Mouse (Mus musculus) intestine, embryonic 14.5 days (tissue): ENCODE measurements at regions not wholly inside any gene's neighbourhood (a gene's known extent, or its start where the extent isn't known, plus 50 kb on each side); places are given as distances from the start of the nearest gene placed in this dataset.

ENCODE experiments used
- ATAC-seq: fragments of 200-750 bp; cut with Nextera tagmentation; replicated peaks from 2 replicates; pipeline ENCODE4 v1.8.0; 2017; ENCODE audit warnings: low read depth, moderate number of reproducible peaks, moderate TSS enrichment, moderate library complexity; ENCODE audit not compliant: low FRiP score, low TSS enrichment
- DNase-seq: peaks from one replicate; pipeline ENCODE4 v3.0.0-alpha.2; 2018; ENCODE audit warnings: low spot score
- H3K27ac ChIP-seq: fragments of 300-500 bp; sonication (generic); 2 replicates; pipeline ENCODE4 v1.5.1; 2014; ENCODE audit warnings: low read depth, mild to moderate bottlenecking, control low read depth
- H3K27me3 ChIP-seq: fragments of 300-500 bp; sonication (generic); replicated peaks from 2 replicates; pipeline ENCODE4 v1.6.1; 2014; ENCODE audit warnings: low read length, control low read depth; ENCODE audit not compliant: control insufficient read depth, insufficient read depth
- H3K36me3 ChIP-seq: fragments of 300-500 bp; sonication (generic); 2 replicates; pipeline ENCODE4 v1.6.1; 2014; ENCODE audit warnings: low read length, control low read depth; ENCODE audit not compliant: control insufficient read depth, insufficient read depth
- H3K4me1 ChIP-seq: fragments of 300-500 bp; sonication (generic); replicated peaks from 2 replicates; pipeline ENCODE4 v1.6.1; 2014; ENCODE audit warnings: low read length, control low read depth, mixed read lengths; ENCODE audit not compliant: control insufficient read depth, insufficient read depth
- H3K4me2 ChIP-seq: fragments of 300-500 bp; sonication (generic); 2 replicates; pipeline ENCODE4 v1.6.1; 2014; ENCODE audit warnings: low read length
- H3K4me3 ChIP-seq: fragments of 300-500 bp; sonication (generic); 2 replicates; pipeline ENCODE4 v1.5.1; 2014; ENCODE audit warnings: low read depth, low read length, control low read depth, mixed read lengths
- H3K9ac ChIP-seq: fragments of 300-500 bp; sonication (generic); 2 replicates; pipeline ENCODE4 v1.6.1; 2014; ENCODE audit warnings: mild to moderate bottlenecking, low read length
- H3K9me3 ChIP-seq: fragments of 300-500 bp; sonication (generic); 2 replicates; pipeline ENCODE4 v1.6.1; 2016; ENCODE audit warnings: low read length, control low read depth; ENCODE audit not compliant: control insufficient read depth
- WGBS: fragments of 180-500 bp; shearing (Covaris S2); extraction: QIAGEN DNeasy Blood & Tissue Kit; methylation state at CpG from one replicate; pipeline ENCODE4 v1.1.7; 2014; 5-methylcytosine and 5-hydroxymethylcytosine counted together

- Histone ChIP-seq H3K4me3 (no peak overlapping the region), H3K27me3 (no peaks in the 10 kb centered on the region), H3K4me1 (no peaks in the 10 kb centered on the region), H3K4me2 (no peak overlapping the region), H3K9me3 (no peaks in the 10 kb centered on the region), H3K36me3 (no peaks in the 10 kb centered on the region), H3K9ac (no peak overlapping the region), H3K27ac (no peak overlapping the region)
- no peak for DNase-seq
- ATAC-seq = no peak
- 86% methylated on average over 2 of the region's 2 CpGs for WGBS
Measured at GRCm38 (mm10) chr10:95124476-95124875, 179.8 kb upstream of the Plxnc1 start.

GRCm38 (mm10) chr10:95120007-95120406 lies 175.4 kb upstream of the Plxnc1 start:
- no peak for ATAC-seq

GRCm38 (mm10) chr10:95118786-95119351 lies 174.2 kb upstream of the Plxnc1 start:
- DNase-seq = peak; percentile 47
- no peaks in the 10 kb centered on the region for H3K9me3 ChIP-seq
- H3K27ac ChIP-seq = no peak overlapping the region
- H3K4me3 ChIP-seq = no peak overlapping the region
- no peaks in the 10 kb centered on the region for H3K36me3 ChIP-seq
- H3K9ac ChIP-seq = no peak overlapping the region
- no peak for ATAC-seq
- no peak overlapping the region for H3K4me2 ChIP-seq
- 67% methylated on average over 8 of the region's 8 CpGs for WGBS
- H3K27me3 ChIP-seq = no peaks in the 10 kb centered on the region
- no peaks in the 10 kb centered on the region for H3K4me1 ChIP-seq

More at GRCm38 (mm10) chr10:95120007-95120406, 175.4 kb upstream of the Plxnc1 start:
- H3K36me3 ChIP-seq = no peaks in the 10 kb centered on the region
- WGBS = 79% methylated on average over 4 of the region's 4 CpGs
- H3K27me3 ChIP-seq = no peaks in the 10 kb centered on the region
- H3K27ac ChIP-seq = no peak overlapping the region
- no peaks in the 10 kb centered on the region for H3K9me3 ChIP-seq
- no peak overlapping the region for H3K4me2 ChIP-seq
- H3K4me1 ChIP-seq = no peaks in the 10 kb centered on the region
- DNase-seq = no peak
- H3K4me3 ChIP-seq = no peak overlapping the region
- H3K9ac ChIP-seq = no peak overlapping the region

- H3K9me3 ChIP-seq = no peaks in the 10 kb centered on the region
- DNase-seq (no peak), ATAC-seq (no peak)
- 43% methylated on average over 3 of the region's 3 CpGs for WGBS
- no peaks in the 10 kb centered on the region for H3K27me3 ChIP-seq
- no peak overlapping the region for H3K4me2 ChIP-seq
- H3K27ac ChIP-seq = no peak overlapping the region
- H3K36me3 ChIP-seq = no peaks in the 10 kb centered on the region
- H3K9ac ChIP-seq = no peak overlapping the region
- no peak overlapping the region for H3K4me3 ChIP-seq
- H3K4me1 ChIP-seq = no peaks in the 10 kb centered on the region
Measured at GRCm38 (mm10) chr10:95117731-95118212, 173.1 kb upstream of the Plxnc1 start.

GRCm38 (mm10) chr10:95117041-95117730 lies 172.6 kb upstream of the Plxnc1 start:
- H3K27me3 ChIP-seq = no peaks in the 10 kb centered on the region
- H3K4me2 ChIP-seq = no peak overlapping the region
- 70% methylated on average over 6 of the region's 6 CpGs for WGBS
- no peak overlapping the region for H3K9ac ChIP-seq
- H3K36me3 ChIP-seq = no peaks in the 10 kb centered on the region
- H3K9me3 ChIP-seq = no peaks in the 10 kb centered on the region
- H3K4me1 ChIP-seq = no peaks in the 10 kb centered on the region
- no peak overlapping the region for H3K4me3 ChIP-seq
- ATAC-seq (no peak), DNase-seq (peak; percentile 37)
- no peak overlapping the region for H3K27ac ChIP-seq

GRCm38 (mm10) chr10:95116579-95117011 lies 172.0 kb upstream of the Plxnc1 start:
- Histone ChIP-seq H3K36me3 (no peaks in the 10 kb centered on the region), H3K4me1 (no peaks in the 10 kb centered on the region), H3K9me3 (no peaks in the 10 kb centered on the region), H3K27ac (no peak overlapping the region), H3K4me3 (no peak overlapping the region), H3K4me2 (no peak overlapping the region), H3K27me3 (no peaks in the 10 kb centered on the region), H3K9ac (no peak overlapping the region)
- ATAC-seq (no peak), DNase-seq (peak; percentile 43)
- WGBS = 52% methylated on average over 3 of the region's 3 CpGs

- DNase-seq (peak; percentile 48), ATAC-seq (no peak)
- WGBS = 49% methylated on average over 9 of the region's 9 CpGs
- H3K27ac ChIP-seq = no peak overlapping the region
- no peak overlapping the region for H3K4me2 ChIP-seq
- no peaks in the 10 kb centered on the region for H3K4me1 ChIP-seq
- H3K36me3 ChIP-seq = no peaks in the 10 kb centered on the region
- H3K9ac ChIP-seq = no peak overlapping the region
- H3K4me3 ChIP-seq = no peak overlapping the region
- H3K27me3 ChIP-seq = no peaks in the 10 kb centered on the region
- no peaks in the 10 kb centered on the region for H3K9me3 ChIP-seq
Measured at GRCm38 (mm10) chr10:95112837-95113388, 168.3 kb upstream of the Plxnc1 start.

- ATAC-seq (0 out of 2 replicates have a peak, but pooled peaks have one; percentile 36), DNase-seq (peak; percentile 42)
- Histone ChIP-seq H3K9ac (no peak overlapping the region), H3K27me3 (no peaks in the 10 kb centered on the region), H3K9me3 (no peaks in the 10 kb centered on the region), H3K27ac (no peak overlapping the region), H3K36me3 (no peaks in the 10 kb centered on the region), H3K4me2 (no peak overlapping the region), H3K4me3 (no peak overlapping the region), H3K4me1 (no peaks in the 10 kb centered on the region)
- 59% methylated on average over 14 of the region's 14 CpGs for WGBS
Measured at GRCm38 (mm10) chr10:95112231-95112774, 167.7 kb upstream of the Plxnc1 start.
